Mouse (Mus musculus): ENCODE results near the gene Cpz. TPM values are rescaled to one million over a fixed set of nuclear protein-coding genes. Genes with fewer than 3 reads are reported as not detected.

Gene Cpz
- polyA plus RNA-seq, 1 experiment from 2014 or later: 7.4 TPM

- Histone ChIP-seq H3K4me3 (no peak overlapping the region), H3K4me2 (peak overlapping the region; percentile 60; the same call in 1 of the 2 replicates), H3K27me3 (peaks cover 84% of the 10 kb centered on the region), H3K9me3 (replicated peaks) (no peaks in the 10 kb centered on the region), H3K4me1 (replicated peaks) (peaks cover 13% of the 10 kb centered on the region), H3K36me3 (no peaks in the 10 kb centered on the region), H3K9ac (no peak overlapping the region), H3K27ac (no peak overlapping the region)
- no peak for ATAC-seq (replicated peaks; ENCODE audit: insufficient number of reproducible peaks, insufficient read depth, low FRiP score, low read depth)
- WGBS: 58% methylated on average over 2 of the region's 2 CpGs
Observed at GRCm38 (mm10) chr5:35524381-35524780, 1.1 kb downstream of the Cpz start.

- Histone ChIP-seq H3K27me3 (peaks cover 85% of the 10 kb centered on the region), H3K4me3 (no peak overlapping the region), H3K9ac (no peak overlapping the region), H3K4me2 (no peak overlapping the region), H3K4me1 (replicated peaks) (peaks cover 13% of the 10 kb centered on the region), H3K27ac (no peak overlapping the region), H3K9me3 (replicated peaks) (no peaks in the 10 kb centered on the region), H3K36me3 (no peaks in the 10 kb centered on the region)
- ATAC-seq (replicated peaks; ENCODE audit: insufficient number of reproducible peaks, insufficient read depth, low FRiP score, low read depth): no peak
- 0% methylated on average over 5 of the region's 5 CpGs for WGBS
Observed at GRCm38 (mm10) chr5:35523735-35524134, 1.8 kb downstream of the Cpz start.

- H3K9me3 ChIP-seq (replicated peaks): no peaks in the 10 kb centered on the region
- peaks cover 47% of the 10 kb centered on the region for H3K27me3 ChIP-seq
- no peaks in the 10 kb centered on the region for H3K36me3 ChIP-seq
- 76% methylated on average over 11 of the region's 11 CpGs for WGBS
- H3K4me2 ChIP-seq: no peak overlapping the region
- H3K27ac ChIP-seq: no peak overlapping the region
- no peak for ATAC-seq (replicated peaks; ENCODE audit: insufficient number of reproducible peaks, insufficient read depth, low FRiP score, low read depth)
- H3K4me3 ChIP-seq: no peak overlapping the region
- no peaks in the 10 kb centered on the region for H3K4me1 ChIP-seq (replicated peaks)
- H3K9ac ChIP-seq: no peak overlapping the region
Observed at GRCm38 (mm10) chr5:35516781-35517180, 8.7 kb downstream of the Cpz start.

- WGBS: 22% methylated on average over 5 of the region's 5 CpGs
- no peaks in the 10 kb centered on the region for H3K36me3 ChIP-seq
- no peaks in the 10 kb centered on the region for H3K9me3 ChIP-seq (replicated peaks)
- H3K4me1 ChIP-seq (replicated peaks): no peaks in the 10 kb centered on the region
- peaks cover 49% of the 10 kb centered on the region for H3K27me3 ChIP-seq
- no peak for ATAC-seq (replicated peaks; ENCODE audit: insufficient number of reproducible peaks, insufficient read depth, low FRiP score, low read depth)
- no peak overlapping the region for H3K4me2 ChIP-seq
- H3K9ac ChIP-seq: no peak overlapping the region
- H3K27ac ChIP-seq: no peak overlapping the region
- no peak overlapping the region for H3K4me3 ChIP-seq
Observed at GRCm38 (mm10) chr5:35510589-35510988, 14.9 kb downstream of the Cpz start.

GRCm38 (mm10) chr5:35505016-35505415, 20.5 kb downstream of the Cpz start:
- H3K9ac ChIP-seq: no peak overlapping the region
- peaks cover 57% of the 10 kb centered on the region for H3K27me3 ChIP-seq
- ATAC-seq (replicated peaks; ENCODE audit: insufficient number of reproducible peaks, insufficient read depth, low FRiP score, low read depth): no peak; the same call in 1 of the 2 replicates
- 37% methylated on average over 7 of the region's 7 CpGs for WGBS
- H3K27ac ChIP-seq: no peak overlapping the region
- no peaks in the 10 kb centered on the region for H3K9me3 ChIP-seq (replicated peaks)
- H3K4me3 ChIP-seq: no peak overlapping the region
- no peaks in the 10 kb centered on the region for H3K36me3 ChIP-seq
- no peak overlapping the region for H3K4me2 ChIP-seq
- H3K4me1 ChIP-seq (replicated peaks): no peaks in the 10 kb centered on the region

- WGBS: 40% methylated on average over 7 of the region's 7 CpGs
- ATAC-seq (replicated peaks; ENCODE audit: insufficient number of reproducible peaks, insufficient read depth, low FRiP score, low read depth): no peak
- H3K27me3 ChIP-seq: peaks cover 26% of the 10 kb centered on the region
Observed at GRCm38 (mm10) chr5:35497344-35497743, 28.2 kb downstream of the Cpz start.

GRCm38 (mm10) chr5:35495989-35496388, 29.5 kb downstream of the Cpz start:
- no peak for ATAC-seq (replicated peaks; ENCODE audit: insufficient number of reproducible peaks, insufficient read depth, low FRiP score, low read depth)
- Histone ChIP-seq H3K4me1 (replicated peaks) (no peaks in the 10 kb centered on the region), H3K9me3 (replicated peaks) (no peaks in the 10 kb centered on the region), H3K4me3 (no peak overlapping the region), H3K9ac (no peak overlapping the region), H3K27me3 (peaks cover 22% of the 10 kb centered on the region), H3K36me3 (no peaks in the 10 kb centered on the region), H3K4me2 (no peak overlapping the region), H3K27ac (no peak overlapping the region)
- 15% methylated on average over 5 of the region's 5 CpGs for WGBS

More at GRCm38 (mm10) chr5:35497344-35497743, 28.2 kb downstream of the Cpz start:
- H3K4me2 ChIP-seq: no peak overlapping the region
- no peaks in the 10 kb centered on the region for H3K4me1 ChIP-seq (replicated peaks)
- no peak overlapping the region for H3K9ac ChIP-seq
- no peak overlapping the region for H3K27ac ChIP-seq
- no peaks in the 10 kb centered on the region for H3K36me3 ChIP-seq
- H3K9me3 ChIP-seq (replicated peaks): no peaks in the 10 kb centered on the region
- no peak overlapping the region for H3K4me3 ChIP-seq

GRCm38 (mm10) chr5:35494773-35495390, 30.6 kb downstream of the Cpz start:
- WGBS: 46% methylated on average over 8 of the region's 8 CpGs
- Histone ChIP-seq H3K4me1 (replicated peaks) (no peaks in the 10 kb centered on the region), H3K4me3 (no peak overlapping the region), H3K9me3 (replicated peaks) (no peaks in the 10 kb centered on the region), H3K27me3 (peaks cover 28% of the 10 kb centered on the region), H3K4me2 (no peak overlapping the region), H3K36me3 (no peaks in the 10 kb centered on the region), H3K27ac (no peak overlapping the region), H3K9ac (no peak overlapping the region)
- 0 out of 2 replicates have a peak, but pooled peaks have one; percentile 24 for ATAC-seq (replicated peaks; ENCODE audit: insufficient number of reproducible peaks, insufficient read depth, low FRiP score, low read depth)

- 68% methylated on average over 12 of the region's 12 CpGs for WGBS
- peaks cover 38% of the 10 kb centered on the region for H3K27me3 ChIP-seq
- no peak for ATAC-seq (replicated peaks; ENCODE audit: insufficient number of reproducible peaks, insufficient read depth, low FRiP score, low read depth)
Observed at GRCm38 (mm10) chr5:35493770-35494169, 31.7 kb downstream of the Cpz start.

GRCm38 (mm10) chr5:35479521-35479920, 46.0 kb downstream of the Cpz start:
- H3K4me3 ChIP-seq: no peak overlapping the region
- WGBS: 27% methylated on average over 4 of the region's 4 CpGs
- H3K9me3 ChIP-seq (replicated peaks): no peaks in the 10 kb centered on the region
- H3K27ac ChIP-seq: no peak overlapping the region
- H3K4me2 ChIP-seq: no peak overlapping the region
- H3K9ac ChIP-seq: no peak overlapping the region
- ATAC-seq (replicated peaks; ENCODE audit: insufficient number of reproducible peaks, insufficient read depth, low FRiP score, low read depth): no peak
- H3K36me3 ChIP-seq: no peaks in the 10 kb centered on the region
- no peaks in the 10 kb centered on the region for H3K4me1 ChIP-seq (replicated peaks)
- peaks cover 35% of the 10 kb centered on the region for H3K27me3 ChIP-seq

More at GRCm38 (mm10) chr5:35493770-35494169, 31.7 kb downstream of the Cpz start:
- no peaks in the 10 kb centered on the region for H3K4me1 ChIP-seq (replicated peaks)
- H3K36me3 ChIP-seq: no peaks in the 10 kb centered on the region
- H3K4me2 ChIP-seq: no peak overlapping the region
- no peaks in the 10 kb centered on the region for H3K9me3 ChIP-seq (replicated peaks)
- no peak overlapping the region for H3K27ac ChIP-seq
- no peak overlapping the region for H3K4me3 ChIP-seq
- H3K9ac ChIP-seq: no peak overlapping the region

GRCm38 (mm10) chr5:35475236-35475635, 50.3 kb downstream of the Cpz start:
- 46% methylated on average over 6 of the region's 6 CpGs for WGBS
- peaks cover 64% of the 10 kb centered on the region for H3K27me3 ChIP-seq
- H3K36me3 ChIP-seq: no peaks in the 10 kb centered on the region
- H3K9me3 ChIP-seq (replicated peaks): no peaks in the 10 kb centered on the region
- no peak overlapping the region for H3K4me3 ChIP-seq
- no peaks in the 10 kb centered on the region for H3K4me1 ChIP-seq (replicated peaks)
- ATAC-seq (replicated peaks; ENCODE audit: insufficient number of reproducible peaks, insufficient read depth, low FRiP score, low read depth): no peak
- no peak overlapping the region for H3K27ac ChIP-seq
- H3K4me2 ChIP-seq: no peak overlapping the region
- H3K9ac ChIP-seq: no peak overlapping the region

GRCm38 (mm10) chr5:35470885-35471528, 54.5 kb downstream of the Cpz start:
- Histone ChIP-seq H3K9ac (no peak overlapping the region), H3K27ac (no peak overlapping the region), H3K9me3 (replicated peaks) (no peaks in the 10 kb centered on the region), H3K4me2 (no peak overlapping the region), H3K4me1 (replicated peaks) (no peaks in the 10 kb centered on the region), H3K27me3 (peaks cover 83% of the 10 kb centered on the region), H3K36me3 (no peaks in the 10 kb centered on the region), H3K4me3 (no peak overlapping the region)
- 22% methylated on average over 7 of the region's 7 CpGs for WGBS
- no peak for ATAC-seq (replicated peaks; ENCODE audit: insufficient number of reproducible peaks, insufficient read depth, low FRiP score, low read depth)
